Mouse (Mus musculus) liver, adult 2 months (tissue): ENCODE results near the gene Hs3st3a1. TPM values are rescaled to one million over a fixed set of nuclear protein-coding genes. Genes with fewer than 3 reads are reported as not detected.

Experiments
- DNase-seq: peaks from one replicate; pipeline ENCODE4 v3.0.0-alpha.2; 2011; ENCODE audit warnings: low read depth, low spot score; ENCODE audit errors: extremely low read depth
- H3K27ac ChIP-seq: fragments of 200-500 bp; replicated peaks from 2 replicates; pipeline ENCODE4 v1.5.1; 2012; ENCODE audit warnings: low read depth, mild to moderate bottlenecking, control low read depth, inconsistent platforms, low read length; ENCODE audit not compliant: insufficient read depth
- H3K27me3 ChIP-seq: fragments of 200-500 bp; 2 replicates; pipeline ENCODE4 v1.6.1; 2012; ENCODE audit warnings: mild to moderate bottlenecking, moderate library complexity, low read length, inconsistent platforms; ENCODE audit not compliant: control insufficient read depth, insufficient read depth
- H3K36me3 ChIP-seq: fragments of 200-500 bp; 2 replicates; pipeline ENCODE4 v1.6.1; 2012; ENCODE audit warnings: low read length, inconsistent platforms; ENCODE audit not compliant: control insufficient read depth, insufficient read depth
- H3K4me1 ChIP-seq: fragments of 200-500 bp; 2 replicates; pipeline ENCODE4 v1.6.1; 2011; ENCODE audit warnings: low read length; ENCODE audit not compliant: control insufficient read depth, insufficient read depth
- H3K4me3 ChIP-seq: fragments of 200-500 bp; 2 replicates; pipeline ENCODE4 v1.5.1; 2011; ENCODE audit warnings: low read depth, mild to moderate bottlenecking, control low read depth, low read length, moderate library complexity; ENCODE audit not compliant: insufficient read depth
- H3K79me2 ChIP-seq: fragments of 200-500 bp; 2 replicates; pipeline ENCODE4 v1.6.1; 2012; ENCODE audit warnings: inconsistent platforms, mild to moderate bottlenecking, low read length, moderate library complexity; ENCODE audit not compliant: control insufficient read depth, insufficient read depth
- H3K9ac ChIP-seq: fragments of 200-500 bp; 2 replicates; pipeline ENCODE4 v1.6.1; 2012; ENCODE audit warnings: low read depth, mild to moderate bottlenecking, control low read depth, inconsistent platforms, low read length
- CTCF ChIP-seq: fragments of 200-500 bp; IDR thresholded peaks from 2 replicates; pipeline ENCODE4 v1.5.1; 2011; ENCODE audit warnings: low read depth, low read length, control low read depth
- POLR2A ChIP-seq: fragments of 200-500 bp; IDR thresholded peaks from 2 replicates; pipeline ENCODE4 v1.6.1; 2011; ENCODE audit warnings: low read length, control low read depth; ENCODE audit not compliant: insufficient read depth; ENCODE audit errors: extremely low read depth
- WGBS: fragments of 180-500 bp; shearing (Covaris S2); methylation state at CpG from one replicate; pipeline ENCODE4 v1.1.7; 2018; 5-methylcytosine and 5-hydroxymethylcytosine counted together
- polyA plus RNA-seq: library from polyadenylated mRNA; depleted of rRNA; stranded (reverse); fragments of >200 nt; gene quantifications from 2 replicates; pipeline ENCODE4 v1.2.3, GENCODE M21; 2012
- total RNA-seq: library from RNA; depleted of rRNA; stranded (reverse); fragments of >200 nt; gene quantifications from 2 replicates; pipeline ENCODE4 v1.2.3, GENCODE M21; 2014

Hs3st3a1 gene
- total and polyA plus RNA-seq, 2 experiments: 0.57 to 0.65 TPM

GRCm38 (mm10) chr11:64400534-64401093, 34.5 kb upstream of the Hs3st3a1 start:
- Histone ChIP-seq H3K9ac (no peak overlapping the region), H3K27ac (no peak overlapping the region), H3K79me2 (no peaks in the 10 kb centered on the region), H3K4me3 (no peak overlapping the region), H3K4me1 (no peaks in the 10 kb centered on the region; the same call in 1 of the 2 replicates), H3K36me3 (no peaks in the 10 kb centered on the region), H3K27me3 (no peaks in the 10 kb centered on the region)
- no peak for DNase-seq
- 71% methylated on average over 6 of the region's 6 CpGs for WGBS
- TF ChIP-seq CTCF (no peak), POLR2A (no peak)

- no peak for DNase-seq
- Histone ChIP-seq H3K36me3 (no peaks in the 10 kb centered on the region), H3K27me3 (peaks cover 3% of the 10 kb centered on the region; the same call in 1 of the 2 replicates), H3K4me3 (no peak overlapping the region), H3K27ac (no peak overlapping the region), H3K4me1 (no peaks in the 10 kb centered on the region), H3K79me2 (no peaks in the 10 kb centered on the region), H3K9ac (no peak overlapping the region)
- WGBS: 88% methylated on average over 1 of the region's 1 CpGs
- TF ChIP-seq POLR2A (no peak), CTCF (no peak)
Measured at GRCm38 (mm10) chr11:64418969-64419368, 16.2 kb upstream of the Hs3st3a1 start.

DNA sequence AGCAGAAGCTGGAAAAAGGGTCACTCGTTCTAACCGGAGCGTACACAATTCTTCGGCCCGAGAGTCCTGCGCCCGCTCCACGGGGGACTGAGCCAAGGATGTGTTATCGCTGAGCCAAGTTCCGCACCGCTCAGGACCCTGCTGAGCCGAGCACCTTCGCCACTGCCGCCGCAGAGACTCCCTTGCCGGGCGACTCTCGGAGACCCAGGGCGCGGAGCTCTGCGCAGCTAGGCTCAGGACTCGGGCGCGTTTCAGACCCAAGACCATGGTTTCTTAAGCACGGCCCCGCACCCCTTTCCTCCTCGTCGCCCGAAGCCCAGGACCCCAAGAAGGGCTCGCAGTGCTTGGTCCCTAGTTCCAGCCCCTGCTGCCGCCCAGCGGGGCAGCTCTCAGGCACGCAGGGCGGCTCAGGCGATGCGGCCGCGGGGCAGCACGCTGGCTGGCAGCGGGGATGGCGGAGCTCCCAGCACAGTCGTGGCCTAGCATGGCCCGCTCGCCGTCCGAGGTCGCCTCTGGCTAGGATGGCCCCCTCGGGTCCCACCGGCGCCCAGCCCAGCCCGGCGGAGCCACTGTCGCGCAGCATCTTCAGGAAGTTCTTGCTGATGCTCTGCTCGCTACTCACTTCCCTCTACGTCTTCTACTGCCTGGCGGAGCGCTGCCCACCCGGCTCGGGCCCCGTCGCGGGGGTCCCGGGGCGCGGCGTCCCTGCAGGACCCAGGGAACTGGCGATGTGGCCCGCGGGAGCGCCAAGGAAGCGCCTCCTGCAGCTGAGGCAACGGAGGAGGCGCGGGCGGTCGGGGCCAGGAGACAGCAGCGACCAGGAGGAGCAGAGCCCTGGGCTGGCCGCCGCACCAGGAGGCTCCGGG, 647 bp downstream of the Hs3st3a1 start:
- Histone ChIP-seq H3K27me3 (peaks cover 9% of the 10 kb centered on the region), H3K36me3 (no peaks in the 10 kb centered on the region), H3K27ac (peak overlapping the region; percentile 22; the same call in 1 of the 2 replicates), H3K4me3 (peak overlapping the region; percentile 54), H3K4me1 (no peaks in the 10 kb centered on the region), H3K9ac (peak overlapping the region; percentile 64), H3K79me2 (no peaks in the 10 kb centered on the region)
- TF ChIP-seq POLR2A: no peak
- no peak for TF ChIP-seq CTCF
- DNase-seq: no peak
- under 1% methylated on average over 81 of the region's 81 CpGs for WGBS

- Histone ChIP-seq H3K36me3 (no peaks in the 10 kb centered on the region), H3K4me1 (no peaks in the 10 kb centered on the region), H3K27ac (peak within 1 kb of the TSS; percentile 22; the same call in 1 of the 2 replicates), H3K4me3 (peak within 1 kb of the TSS; percentile 54), H3K27me3 (peaks cover 9% of the 10 kb centered on the region), H3K79me2 (no peaks in the 10 kb centered on the region), H3K9ac (peak within 1 kb of the TSS; percentile 64)
- 2% methylated on average over 24 of the region's 24 CpGs for WGBS
- no peak for TF ChIP-seq POLR2A
- TF ChIP-seq CTCF: no peak
- no peak for DNase-seq
Measured at GRCm38 (mm10) chr11:64436412-64436727, 1.2 kb downstream of the Hs3st3a1 start, which contains the start of gene F930015N05Rik. F930015N05Rik (minus strand) TSS chr11:64436653.

GRCm38 (mm10) chr11:64436791-64437298, 1.7 kb downstream of the Hs3st3a1 start:
- H3K4me3 ChIP-seq: peak overlapping the region; percentile 17; the same call in 1 of the 2 replicates
- peaks cover 9% of the 10 kb centered on the region for H3K27me3 ChIP-seq
- H3K4me1 ChIP-seq: no peaks in the 10 kb centered on the region
- DNase-seq: no peak
- H3K27ac ChIP-seq: no peak overlapping the region
- no peak overlapping the region for H3K9ac ChIP-seq
- 37% methylated on average over 5 of the region's 5 CpGs for WGBS
- no peaks in the 10 kb centered on the region for H3K36me3 ChIP-seq
- TF ChIP-seq CTCF (no peak), POLR2A (no peak)
- H3K79me2 ChIP-seq: no peaks in the 10 kb centered on the region

DNA sequence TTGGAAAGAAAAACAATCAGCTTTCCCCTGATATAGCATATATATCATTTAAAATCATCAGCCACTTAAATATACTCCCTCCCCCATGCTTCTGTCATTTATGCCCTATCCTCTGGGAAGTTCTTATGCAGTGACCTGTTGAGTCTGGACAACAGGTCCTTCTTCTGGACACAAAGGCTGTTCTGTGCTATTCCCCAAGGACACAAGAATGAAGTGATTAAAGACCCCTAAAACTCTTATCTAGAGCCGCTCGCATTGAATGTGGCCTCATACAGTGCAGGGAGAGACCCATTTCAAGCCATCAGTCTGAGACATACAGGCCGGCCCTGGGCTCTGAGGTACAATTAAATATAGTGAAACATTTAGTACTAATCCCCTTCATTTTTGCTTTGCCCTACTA, 2.6 kb downstream of the Hs3st3a1 start:
- Histone ChIP-seq H3K4me1 (peaks cover 2% of the 10 kb centered on the region), H3K9ac (no peak overlapping the region), H3K36me3 (no peaks in the 10 kb centered on the region), H3K4me3 (no peak overlapping the region), H3K27ac (no peak overlapping the region), H3K27me3 (peaks cover 9% of the 10 kb centered on the region), H3K79me2 (no peaks in the 10 kb centered on the region)
- 91% methylated on average over 3 of the region's 3 CpGs for WGBS
- TF ChIP-seq POLR2A (no peak), CTCF (no peak)
- DNase-seq: no peak
